Mouse (Mus musculus) layer of hippocampus, postnatal 10 days (tissue): ENCODE data around the gene Ranbp10. TPM values are rescaled to one million over a fixed set of nuclear protein-coding genes. Genes with fewer than 3 reads are reported as not detected.
"Not testable (repeated sequence)": the region's sequence is repeated elsewhere in the genome, so short reads cannot be mapped to it uniquely, and the experiment has no call there.

Experiments
- DNase-seq, 2 experiments: peaks; one replicate each; pipeline ENCODE4 v3.0.0; 2021; ENCODE audit warnings: low spot score in 2 of 2
- total RNA-seq, 2 experiments: library from RNA; stranded (reverse); gene quantifications; 2 replicates each; pipeline ENCODE4 v1.2.3; 2021

Ranbp10 gene
- total RNA-seq, 2 experiments from 2014 or later, result 23.6 to 25.0 TPM

GRCm38 (mm10) chr8:105836991-105837390 is 9.8 kb upstream of the Ranbp10 start:
- DNase-seq, result no peak

- peak; percentile 69 to 73 for DNase-seq
Measured at GRCm38 (mm10) chr8:105835318-105835717, 8.2 kb upstream of the Ranbp10 start.

- DNase-seq, result not testable (repeated sequence)
Measured at GRCm38 (mm10) chr8:105833740-105834139, 6.6 kb upstream of the Ranbp10 start.

GRCm38 (mm10) chr8:105826379-105826778 is 771 bp downstream of the Ranbp10 start:
- no peak for DNase-seq

- DNase-seq, result no peak
Measured at GRCm38 (mm10) chr8:105825506-105825905, 1.6 kb downstream of the Ranbp10 start.

- no peak for DNase-seq
Measured at GRCm38 (mm10) chr8:105820925-105821324, 6.2 kb downstream of the Ranbp10 start.

- no peak for DNase-seq
Measured at GRCm38 (mm10) chr8:105819659-105820058, 7.5 kb downstream of the Ranbp10 start.

- no peak for DNase-seq
Measured at GRCm38 (mm10) chr8:105813241-105813640, 13.9 kb downstream of the Ranbp10 start.

- no peak for DNase-seq
Measured at GRCm38 (mm10) chr8:105812511-105812910, 14.6 kb downstream of the Ranbp10 start.

GRCm38 (mm10) chr8:105811543-105811942 is 15.6 kb downstream of the Ranbp10 start:
- no peak for DNase-seq

- no peak for DNase-seq
Measured at GRCm38 (mm10) chr8:105811061-105811460, 16.1 kb downstream of the Ranbp10 start.

GRCm38 (mm10) chr8:105810245-105810786 is 16.8 kb downstream of the Ranbp10 start:
- no peak for DNase-seq

- no peak for DNase-seq
Measured at GRCm38 (mm10) chr8:105808480-105808879, 18.7 kb downstream of the Ranbp10 start.

GRCm38 (mm10) chr8:105807766-105808165 is 19.4 kb downstream of the Ranbp10 start:
- no peak for DNase-seq

GRCm38 (mm10) chr8:105805964-105806363 is 21.2 kb downstream of the Ranbp10 start:
- no peak for DNase-seq

- DNase-seq, result no peak
Measured at GRCm38 (mm10) chr8:105805346-105805745, 21.8 kb downstream of the Ranbp10 start.

GRCm38 (mm10) chr8:105804797-105805196 is 22.4 kb downstream of the Ranbp10 start:
- DNase-seq, result no peak

- DNase-seq, result no peak
Measured at GRCm38 (mm10) chr8:105801153-105801904, 25.8 kb downstream of the Ranbp10 start.

GRCm38 (mm10) chr8:105799091-105799812 is 27.9 kb downstream of the Ranbp10 start:
- DNase-seq, result peak; percentile 55 to 63

- DNase-seq, result no peak
Measured at GRCm38 (mm10) chr8:105798408-105798807, 28.7 kb downstream of the Ranbp10 start.

- DNase-seq, result no peak
Measured at GRCm38 (mm10) chr8:105795785-105796184, 31.4 kb downstream of the Ranbp10 start.

GRCm38 (mm10) chr8:105794009-105794598 is 33.0 kb downstream of the Ranbp10 start:
- DNase-seq, result no peak
